Mouse (Mus musculus): ENCODE measurements around the gene Zfyve21. TPM values are rescaled to one million over a fixed set of nuclear protein-coding genes. Genes with fewer than 3 reads are reported as not detected.

Gene Zfyve21
- polyA plus RNA-seq, 2 experiments, result 38.4 to 52.0 TPM

DNA sequence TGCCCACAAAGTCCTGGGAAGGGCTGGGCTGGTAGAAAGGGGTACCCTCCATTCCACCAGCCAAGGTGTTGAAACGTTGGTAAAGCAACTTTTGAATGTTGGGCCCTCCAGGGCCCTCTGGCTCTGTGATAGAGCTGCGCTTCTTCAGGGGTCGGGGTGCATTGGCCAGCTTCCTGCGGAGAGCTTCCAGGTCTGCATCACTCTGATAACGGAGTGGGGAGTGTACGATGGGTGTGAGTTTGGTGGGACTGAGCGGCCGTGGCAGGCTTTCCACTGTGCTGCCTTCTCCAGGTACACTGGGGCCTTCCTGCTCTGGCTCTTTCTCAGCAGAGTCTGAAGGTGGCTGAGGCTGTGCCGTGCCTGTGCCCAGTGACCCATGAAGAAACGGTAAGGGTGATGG is 19.5 kb downstream of the Zfyve21 start:
- H3K9me3 ChIP-seq (ENCODE audit: control insufficient read depth, low read length), result no peaks in the 10 kb centered on the region
- ATAC-seq (ENCODE audit: insufficient read depth) (peak; percentile 91), DNase-seq (ENCODE audit: low read depth in 3 of 3, low spot score in 3 of 3) (peak in 2 of 3 experiments; percentile 59 to 60)
- peaks cover 15% of the 10 kb centered on the region for H3K36me3 ChIP-seq (replicated peaks; ENCODE audit: control insufficient read depth, insufficient read depth, low read depth)
- H3K4me1 ChIP-seq (replicated peaks; ENCODE audit: control insufficient read depth in 2 of 2, insufficient read depth in 2 of 2, low read length in 1 of 2), result peaks cover 16 to 24% of the 10 kb centered on the region in 2 experiments
- peak overlapping the region; percentile 77 for H3K27ac ChIP-seq
- TF ChIP-seq EP300 (IDR thresholded peaks at IDR 0.05; ENCODE audit: low read depth) (peak; percentile 60; the same call in 1 of the 2 replicates), CTCF (IDR thresholded peaks at IDR 0.05; ENCODE audit: low read depth) (no peak)
- WGBS (ENCODE audit: insufficient replicate concordance), result 24% methylated on average over 10 of the region's 10 CpGs
- H3K4me2 ChIP-seq (ENCODE audit: low read depth), result peak overlapping the region; percentile 57
- peak overlapping the region; percentile 31 to 33 for H3K4me3 ChIP-seq (ENCODE audit: insufficient read depth in 1 of 2, low read depth in 2 of 2, low read length in 2 of 2)
- H3K27me3 ChIP-seq (ENCODE audit: control insufficient read depth, insufficient read depth, low read length), result no peaks in the 10 kb centered on the region
- H3K9ac ChIP-seq (replicated peaks), result peak overlapping the region; percentile 40

DNA sequence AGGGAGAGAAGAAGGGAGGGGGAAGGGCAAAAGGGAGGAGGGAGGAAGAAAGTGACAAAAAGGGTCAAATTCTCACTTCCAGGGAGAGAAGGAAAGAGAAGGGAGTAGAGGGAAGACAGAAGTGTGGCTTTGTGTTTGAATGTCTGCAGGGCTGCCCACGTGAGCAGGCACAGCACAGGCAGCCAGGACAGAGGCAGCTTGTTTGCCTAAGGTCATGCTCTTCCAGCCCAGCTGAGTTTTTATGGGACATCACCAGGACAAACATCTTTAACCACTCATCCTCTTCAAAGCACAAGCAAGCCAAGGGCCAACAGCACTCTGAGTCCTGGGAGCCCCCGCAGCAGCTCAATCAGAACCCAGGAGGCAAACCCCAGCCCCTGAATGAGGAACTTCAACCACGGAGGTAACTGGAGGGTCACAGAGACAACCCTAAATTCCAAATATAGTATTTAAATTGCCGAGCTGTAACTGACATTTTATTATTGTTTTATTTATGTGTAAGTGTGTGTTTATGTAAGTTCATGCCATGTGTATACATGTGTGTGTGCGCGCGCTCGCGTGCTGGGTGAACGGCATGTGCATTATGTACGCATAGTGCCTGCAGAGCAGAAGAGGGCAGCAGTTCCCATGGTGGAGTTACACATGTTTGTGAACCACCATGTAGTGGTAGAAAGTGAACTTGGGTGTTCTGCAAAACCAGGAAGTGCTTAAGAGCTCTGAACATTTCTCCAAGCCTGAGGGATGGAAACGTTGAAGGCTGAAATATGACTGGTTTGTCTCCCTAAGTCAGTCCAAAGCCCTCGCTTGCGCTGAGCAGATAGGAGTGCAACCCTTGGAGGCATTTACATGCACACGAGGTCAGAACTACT is 28.8 kb downstream of the Zfyve21 start:
- H3K27me3 ChIP-seq (ENCODE audit: control insufficient read depth, insufficient read depth, low read length), result no peaks in the 10 kb centered on the region
- no peak overlapping the region for H3K4me2 ChIP-seq (ENCODE audit: low read depth)
- no peak for DNase-seq (ENCODE audit: low read depth in 3 of 3, low spot score in 3 of 3)
- 0 out of 4 replicates have a peak, but pooled peaks cover 0 to 3% of the 10 kb centered on the region in 2 experiments for H3K4me1 ChIP-seq (replicated peaks; ENCODE audit: control insufficient read depth in 2 of 2, insufficient read depth in 2 of 2, low read length in 1 of 2)
- H3K9me3 ChIP-seq (ENCODE audit: control insufficient read depth, low read length), result no peaks in the 10 kb centered on the region
- ATAC-seq (ENCODE audit: insufficient read depth), result peak; percentile 51; the same call in 1 of the 2 replicates
- 72% methylated on average over 15 of the region's 15 CpGs for WGBS (ENCODE audit: insufficient replicate concordance)
- H3K9ac ChIP-seq (replicated peaks), result no peak overlapping the region
- no peak for TF ChIP-seq EP300 (IDR thresholded peaks at IDR 0.05; ENCODE audit: low read depth)
- no peak for TF ChIP-seq CTCF (IDR thresholded peaks at IDR 0.05; ENCODE audit: low read depth)
- no peaks in the 10 kb centered on the region for H3K36me3 ChIP-seq (replicated peaks; ENCODE audit: control insufficient read depth, insufficient read depth, low read depth)
- H3K4me3 ChIP-seq (ENCODE audit: insufficient read depth in 1 of 2, low read depth in 2 of 2, low read length in 2 of 2), result no peak overlapping the region
- H3K27ac ChIP-seq, result no peak overlapping the region

DNA sequence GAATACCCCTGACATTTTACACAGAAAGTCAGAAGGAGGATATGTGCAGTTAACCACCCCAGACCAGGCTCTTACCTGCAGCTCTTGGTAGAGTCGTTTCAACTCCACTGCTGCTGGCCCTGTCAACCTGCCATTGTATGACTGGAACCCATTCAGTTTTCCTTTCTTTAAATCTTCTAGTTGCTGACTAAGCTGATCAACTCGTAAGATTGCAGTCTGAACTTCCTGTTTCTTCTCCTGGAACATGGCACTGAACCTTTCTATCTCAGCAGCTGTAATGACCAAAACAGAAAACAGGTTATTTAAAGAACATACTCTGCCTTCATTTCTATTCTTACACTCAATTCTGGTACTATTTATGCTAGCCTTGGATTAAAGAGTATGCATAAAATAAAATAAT is 29.5 kb downstream of the Zfyve21 start:
- Histone ChIP-seq H3K4me2 (ENCODE audit: low read depth) (no peak overlapping the region), H3K9me3 (ENCODE audit: control insufficient read depth, low read length) (no peaks in the 10 kb centered on the region), H3K4me3 (ENCODE audit: insufficient read depth in 1 of 2, low read depth in 2 of 2, low read length in 2 of 2) (no peak overlapping the region), H3K9ac (replicated peaks) (no peak overlapping the region), H3K27me3 (ENCODE audit: control insufficient read depth, insufficient read depth, low read length) (no peaks in the 10 kb centered on the region), H3K27ac (no peak overlapping the region), H3K36me3 (replicated peaks; ENCODE audit: control insufficient read depth, insufficient read depth, low read depth) (no peaks in the 10 kb centered on the region), H3K4me1 (replicated peaks; ENCODE audit: control insufficient read depth in 2 of 2, insufficient read depth in 2 of 2, low read length in 1 of 2) (0 out of 4 replicates have a peak, but pooled peaks cover 0 to 3% of the 10 kb centered on the region in 2 experiments)
- ATAC-seq (ENCODE audit: insufficient read depth) (no peak), DNase-seq (ENCODE audit: low read depth in 3 of 3, low spot score in 3 of 3) (no peak)
- no peak for TF ChIP-seq CTCF (IDR thresholded peaks at IDR 0.05; ENCODE audit: low read depth)
- no peak for TF ChIP-seq EP300 (IDR thresholded peaks at IDR 0.05; ENCODE audit: low read depth)
- WGBS (ENCODE audit: insufficient replicate concordance), result 15% methylated on average over 2 of the region's 2 CpGs

DNA sequence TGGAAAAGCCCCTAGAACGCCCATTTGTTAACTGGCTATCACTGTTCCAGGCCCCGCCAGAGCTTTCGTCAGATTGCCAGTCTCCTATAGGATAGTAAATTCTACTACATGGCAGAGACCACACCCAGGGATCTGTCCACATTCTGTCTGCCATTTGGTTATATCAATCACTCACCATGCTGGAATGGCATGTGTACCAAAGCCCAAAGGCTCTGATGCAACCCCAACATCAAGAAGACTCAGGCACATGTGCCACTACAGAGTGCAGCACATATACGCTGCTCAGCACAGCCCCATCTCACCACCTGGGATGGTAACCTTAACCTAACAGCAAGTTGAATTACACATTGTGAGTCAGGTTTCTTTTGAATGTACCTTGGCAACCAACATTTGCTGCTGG is 32.0 kb downstream of the Zfyve21 start:
- WGBS (ENCODE audit: insufficient replicate concordance), result 82% methylated on average over 4 of the region's 4 CpGs
- H3K4me3 ChIP-seq (ENCODE audit: insufficient read depth in 1 of 2, low read depth in 2 of 2, low read length in 2 of 2), result no peak overlapping the region
- 0 out of 4 replicates have a peak, but pooled peaks cover 0 to 3% of the 10 kb centered on the region in 2 experiments for H3K4me1 ChIP-seq (replicated peaks; ENCODE audit: control insufficient read depth in 2 of 2, insufficient read depth in 2 of 2, low read length in 1 of 2)

DNA sequence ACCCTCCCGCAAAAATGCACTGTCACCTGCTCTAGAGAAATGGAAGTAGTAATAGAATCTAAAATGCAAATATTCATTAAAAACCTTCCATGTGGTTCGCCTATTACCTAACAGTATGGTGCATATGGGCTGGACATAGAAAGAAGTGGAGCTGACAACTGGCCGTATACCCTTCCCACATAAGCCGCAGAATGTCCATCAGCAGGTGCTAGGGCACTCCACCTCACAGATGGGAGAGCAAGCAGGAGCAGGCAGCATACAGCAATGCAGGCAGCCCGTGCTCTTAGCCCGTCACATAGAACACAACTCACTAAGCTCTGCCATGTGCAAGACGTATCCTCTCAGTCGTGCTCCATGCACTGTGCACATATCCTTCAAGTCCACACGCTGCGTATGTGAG is 32.8 kb downstream of the Zfyve21 start:
- Histone ChIP-seq H3K9me3 (ENCODE audit: control insufficient read depth, low read length) (no peaks in the 10 kb centered on the region), H3K4me3 (ENCODE audit: insufficient read depth in 1 of 2, low read depth in 2 of 2, low read length in 2 of 2) (no peak overlapping the region), H3K9ac (replicated peaks) (no peak overlapping the region), H3K27ac (no peak overlapping the region), H3K36me3 (replicated peaks; ENCODE audit: control insufficient read depth, insufficient read depth, low read depth) (no peaks in the 10 kb centered on the region), H3K4me2 (ENCODE audit: low read depth) (no peak overlapping the region), H3K4me1 (replicated peaks; ENCODE audit: control insufficient read depth in 2 of 2, insufficient read depth in 2 of 2, low read length in 1 of 2) (0 out of 4 replicates have a peak, but pooled peaks cover 0 to 3% of the 10 kb centered on the region in 2 experiments), H3K27me3 (ENCODE audit: control insufficient read depth, insufficient read depth, low read length) (no peaks in the 10 kb centered on the region)
- no peak for DNase-seq (ENCODE audit: low read depth in 3 of 3, low spot score in 3 of 3)
- no peak for ATAC-seq (ENCODE audit: insufficient read depth)
- TF ChIP-seq CTCF (IDR thresholded peaks at IDR 0.05; ENCODE audit: low read depth), result no peak
- TF ChIP-seq EP300 (IDR thresholded peaks at IDR 0.05; ENCODE audit: low read depth), result no peak
- WGBS (ENCODE audit: insufficient replicate concordance), result 84% methylated on average over 10 of the region's 10 CpGs

More for the DNA sequence above, 32.0 kb downstream of the Zfyve21 start:
- no peak for TF ChIP-seq EP300 (IDR thresholded peaks at IDR 0.05; ENCODE audit: low read depth)
- no peak for TF ChIP-seq CTCF (IDR thresholded peaks at IDR 0.05; ENCODE audit: low read depth)
- no peak overlapping the region for H3K4me2 ChIP-seq (ENCODE audit: low read depth)
- no peaks in the 10 kb centered on the region for H3K9me3 ChIP-seq (ENCODE audit: control insufficient read depth, low read length)
- H3K27me3 ChIP-seq (ENCODE audit: control insufficient read depth, insufficient read depth, low read length), result no peaks in the 10 kb centered on the region
- no peak for DNase-seq (ENCODE audit: low read depth in 3 of 3, low spot score in 3 of 3)
- H3K27ac ChIP-seq, result no peak overlapping the region
- ATAC-seq (ENCODE audit: insufficient read depth), result no peak
- no peak overlapping the region for H3K9ac ChIP-seq (replicated peaks)
- H3K36me3 ChIP-seq (replicated peaks; ENCODE audit: control insufficient read depth, insufficient read depth, low read depth), result no peaks in the 10 kb centered on the region
